Mouse (Mus musculus) spleen, embryonic (tissue): Measurements from ENCODE around the gene Tbx3.

Experiments used
- CTCF ChIA-PET: fragments of 350-600 bp; sonication (Branson Sonifier 250); formaldehyde crosslinking; loops from one replicate; lab custom pipeline; 2022; lab: Charles Lee

The Tbx3 gene

DNA sequence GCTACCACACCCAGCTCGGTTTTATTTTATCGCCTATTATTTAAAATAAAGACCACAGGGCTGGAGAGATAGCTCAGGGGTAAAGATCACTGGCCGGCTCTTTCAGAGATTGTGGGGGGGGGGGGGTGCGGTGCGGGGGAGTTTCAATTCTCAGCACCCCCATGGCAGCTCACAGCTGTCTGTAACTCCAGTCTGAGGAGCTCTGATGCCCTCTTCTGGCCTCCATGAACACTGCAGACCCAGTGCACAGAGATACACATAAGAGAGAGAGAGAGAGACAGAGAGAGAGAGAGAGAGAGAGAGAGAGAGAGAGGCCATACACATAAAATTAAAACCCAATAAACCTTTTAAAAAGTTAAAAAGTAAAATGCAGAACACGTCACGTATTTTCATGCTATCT is 34.4 kb downstream of the Tbx3 start:
- CTCF ChIA-PET, result no interaction called here

DNA sequence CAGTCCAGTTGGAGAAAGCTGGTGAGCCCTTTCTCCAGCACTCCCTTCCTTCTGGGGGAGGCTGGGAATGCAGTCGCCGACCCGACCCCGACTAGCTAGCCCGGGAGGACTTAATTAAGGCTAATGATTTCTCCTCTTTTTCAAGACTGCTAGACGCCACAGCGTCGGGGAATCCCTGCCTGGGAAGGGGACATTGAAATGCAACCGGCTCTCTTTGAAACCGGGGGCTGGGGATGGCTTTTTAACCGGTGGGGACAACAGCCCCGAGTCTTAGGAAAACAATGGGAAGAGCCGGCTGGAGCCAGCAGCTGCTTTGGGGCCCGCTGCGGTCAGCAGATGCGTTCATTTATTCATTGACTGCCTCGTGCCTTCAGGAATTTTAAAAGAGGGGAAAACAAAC is 36.0 kb downstream of the Tbx3 start:
- CTCF ChIA-PET, result no interaction called here

DNA sequence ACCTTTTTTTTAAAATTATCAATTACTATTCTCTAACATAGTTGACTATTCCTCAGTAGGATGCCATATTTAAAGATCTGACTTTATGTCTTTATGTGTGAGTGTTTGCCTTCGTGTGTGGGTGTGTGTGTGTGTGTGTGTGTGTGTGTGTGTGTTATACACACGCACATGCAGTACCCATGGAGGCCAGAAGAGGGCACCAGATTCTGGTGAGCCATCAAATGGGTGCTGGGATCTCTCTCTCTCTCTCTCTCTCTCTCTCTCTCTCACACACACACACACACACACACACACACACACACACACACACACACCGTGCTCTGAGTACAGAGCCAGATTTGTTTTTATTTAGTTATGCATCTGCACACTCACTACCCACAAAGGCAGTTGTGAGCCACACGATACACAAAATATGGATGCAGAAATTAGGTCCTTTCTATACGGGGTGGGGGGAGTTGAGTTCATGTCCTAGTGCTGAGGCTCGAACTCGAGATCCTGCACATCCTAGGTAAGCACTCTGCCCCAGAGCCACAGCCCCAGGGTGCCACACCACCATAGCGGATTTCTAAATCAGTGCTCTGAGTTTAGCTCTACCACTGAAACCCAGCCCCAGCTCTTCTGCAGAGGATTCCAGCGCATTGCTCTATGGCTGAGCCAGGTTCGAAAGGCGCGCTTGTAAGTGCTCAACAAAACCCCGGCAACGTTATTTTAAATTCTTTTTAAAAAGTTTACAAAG is 38.5 kb downstream of the Tbx3 start:
- CTCF ChIA-PET, result no interaction called here

DNA sequence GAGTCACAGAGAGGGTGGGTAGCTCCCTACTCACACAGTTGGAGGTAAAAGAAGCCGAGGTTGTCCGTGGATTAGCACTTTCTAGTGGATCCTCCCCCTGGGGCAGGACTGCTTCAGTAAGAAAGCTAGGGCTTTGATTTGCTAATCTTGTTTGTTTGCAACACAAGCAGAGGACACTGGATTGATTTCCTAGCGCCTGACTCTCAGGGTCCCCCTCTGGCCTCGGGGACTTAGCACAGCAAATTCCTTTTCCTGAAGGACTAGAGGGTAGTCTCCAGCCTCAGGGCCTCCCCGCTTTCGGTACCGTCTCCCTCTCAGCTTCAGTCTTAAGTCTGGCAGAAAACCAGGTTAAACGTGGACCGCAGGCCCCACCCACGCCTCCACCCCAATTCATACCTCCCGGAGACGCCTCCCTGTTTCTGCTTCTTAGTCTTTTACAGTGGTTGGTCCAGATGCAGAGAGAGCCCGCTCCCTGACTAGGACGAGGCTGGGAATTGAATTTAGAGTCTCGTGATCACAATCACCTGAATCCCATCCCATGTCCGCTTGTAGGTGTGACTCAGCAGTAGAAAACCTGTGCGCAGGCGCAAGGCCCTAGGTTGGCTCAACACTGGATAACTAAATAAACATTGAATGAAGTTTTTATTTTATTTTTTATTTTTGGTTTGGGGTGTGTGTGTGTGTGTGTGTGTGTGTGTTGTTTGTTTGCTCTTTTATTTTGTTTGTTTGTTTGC is 39.5 kb downstream of the Tbx3 start:
- CTCF ChIA-PET, result no interaction called here

DNA sequence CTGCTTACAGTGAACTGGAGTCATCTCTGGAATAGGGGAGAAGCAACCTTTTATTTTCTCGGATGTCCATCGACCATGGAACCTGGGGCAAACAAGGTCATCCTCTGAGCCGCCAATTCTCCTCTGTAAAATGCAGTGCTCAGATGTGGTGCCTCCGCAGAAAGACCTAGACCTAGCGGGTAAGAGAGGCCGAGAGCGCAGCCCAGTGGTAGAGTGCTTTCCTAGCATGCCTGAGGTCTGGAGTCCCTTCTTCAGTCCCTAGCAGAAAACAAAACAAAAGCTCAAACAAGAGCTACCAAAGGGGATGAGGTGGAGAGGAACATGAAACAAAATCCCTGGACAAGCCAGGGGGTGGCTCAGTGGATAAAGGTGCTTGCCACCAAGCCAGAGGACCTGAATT is 40.3 kb downstream of the Tbx3 start:
- CTCF ChIA-PET, result no interaction called here

DNA sequence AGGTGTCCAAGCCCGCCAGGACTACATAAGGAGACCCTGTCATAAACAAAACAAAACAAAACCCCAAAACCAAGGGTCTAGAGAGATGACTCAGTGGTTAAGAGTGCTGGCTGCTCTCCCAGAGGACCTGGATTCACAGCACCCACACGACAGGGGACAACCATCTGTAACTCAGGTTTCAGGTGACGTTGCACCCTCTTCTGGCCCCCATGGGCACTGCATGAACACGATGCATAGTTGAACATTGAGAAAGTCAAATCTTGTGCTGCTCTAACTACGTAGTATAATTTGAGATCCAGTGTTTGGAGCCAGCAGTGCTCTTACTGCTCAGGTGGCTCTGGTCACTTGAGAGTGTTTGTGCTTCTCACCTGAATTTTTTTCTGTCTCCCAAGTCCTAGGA is 41.2 kb downstream of the Tbx3 start:
- CTCF ChIA-PET, result no interaction called here

DNA sequence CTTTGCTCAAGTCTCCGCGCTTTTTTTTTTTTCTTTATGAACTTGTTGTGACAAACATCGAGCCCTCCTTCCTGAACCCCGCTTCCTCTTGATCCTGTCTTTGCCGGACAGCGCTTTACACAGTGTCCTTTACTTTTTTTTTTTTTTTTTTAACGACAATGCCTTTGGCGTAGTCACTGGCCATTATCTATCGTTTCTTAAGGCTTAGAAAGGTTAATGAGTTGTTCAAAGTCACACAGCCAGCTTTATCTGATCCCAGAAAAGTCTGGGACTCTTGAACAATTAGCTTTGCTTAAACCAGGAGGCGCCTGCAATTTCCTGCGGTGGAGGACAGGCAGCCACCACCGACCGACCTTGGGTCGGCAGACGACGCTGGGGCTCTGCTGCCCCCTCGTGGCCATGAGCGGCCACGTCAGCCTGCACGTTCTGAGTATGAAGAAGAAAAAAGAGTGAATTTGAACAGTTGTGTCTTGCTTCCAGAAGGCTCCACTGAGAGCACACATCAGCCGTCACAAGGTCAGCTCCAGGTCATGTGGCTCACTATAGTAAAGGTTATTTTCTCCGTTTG is 42.3 kb downstream of the Tbx3 start:
- CTCF ChIA-PET, result interaction anchor here (0.7 kb wide), 1 partner anchor 35 kb away, joined by 5 read pairs; no protein-coding TSS in a partner anchor

DNA sequence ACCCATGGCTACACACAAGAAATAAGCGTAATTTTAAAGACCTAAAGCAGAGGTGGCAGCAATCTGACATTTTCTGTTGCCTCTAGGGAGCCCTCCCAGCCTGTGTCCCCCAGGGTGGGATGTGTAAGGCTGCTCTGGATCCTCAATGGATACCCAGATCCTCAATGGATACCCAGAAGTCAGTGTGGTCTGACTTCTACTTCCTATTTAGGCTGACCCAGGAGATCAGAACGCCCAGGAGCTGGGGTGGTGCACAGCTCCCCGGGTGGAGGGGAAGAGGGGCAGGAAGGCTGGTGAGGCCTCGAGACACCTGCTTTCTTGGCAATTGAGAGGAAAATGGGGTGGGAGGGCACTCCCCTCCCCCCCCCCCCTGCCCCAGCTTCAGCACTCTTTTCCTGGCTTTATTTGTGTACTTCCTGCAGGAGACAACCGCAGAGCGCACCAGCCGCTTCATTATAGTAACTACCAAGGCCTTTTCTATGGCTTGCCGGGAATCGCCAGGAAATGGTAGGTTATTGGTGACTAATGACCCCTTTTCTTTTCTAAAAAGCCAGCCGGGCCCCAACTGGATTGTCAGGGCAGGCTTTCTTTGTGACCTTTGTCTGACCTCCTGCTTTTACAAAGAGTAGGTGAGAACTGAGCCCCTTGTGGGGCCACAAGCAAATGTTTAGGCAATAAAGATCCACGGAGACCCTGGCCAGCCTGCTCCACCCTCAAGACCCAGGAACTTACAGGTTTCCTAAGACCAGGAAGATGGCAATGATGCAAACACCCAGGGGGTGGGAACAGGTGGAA is 50.2 kb downstream of the Tbx3 start:
- CTCF ChIA-PET, result no interaction called here

DNA sequence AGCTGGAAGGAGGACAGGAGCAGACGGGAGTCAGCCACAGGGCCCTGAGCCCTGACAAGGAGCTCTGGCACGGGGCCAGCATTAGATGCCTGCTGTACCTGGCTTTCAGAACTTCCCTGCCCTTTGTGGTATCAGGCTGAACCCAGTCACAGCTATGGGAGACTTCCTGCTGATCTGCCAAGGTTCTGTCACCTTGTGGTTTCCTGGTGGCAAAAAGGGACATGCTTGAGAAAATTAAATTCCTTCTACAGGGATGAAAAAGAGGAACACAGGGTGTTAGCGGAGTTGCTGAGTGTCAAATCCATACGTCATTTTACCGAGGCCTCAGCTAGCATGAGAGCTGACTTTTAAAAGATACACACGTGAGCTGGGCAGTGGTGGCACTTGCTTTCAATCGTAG is 62.5 kb downstream of the Tbx3 start:
- CTCF ChIA-PET, result no interaction called here
